Mouse (Mus musculus): ENCODE measurements around the gene Macrod1.
A peak's percentile ranks its signal among the peaks of the same experiment; 100 is the strongest.
"Not testable (repeated sequence)": the region's sequence is repeated elsewhere in the genome, so short reads cannot be mapped to it uniquely, and the experiment has no call there.

The Macrod1 gene

DNA sequence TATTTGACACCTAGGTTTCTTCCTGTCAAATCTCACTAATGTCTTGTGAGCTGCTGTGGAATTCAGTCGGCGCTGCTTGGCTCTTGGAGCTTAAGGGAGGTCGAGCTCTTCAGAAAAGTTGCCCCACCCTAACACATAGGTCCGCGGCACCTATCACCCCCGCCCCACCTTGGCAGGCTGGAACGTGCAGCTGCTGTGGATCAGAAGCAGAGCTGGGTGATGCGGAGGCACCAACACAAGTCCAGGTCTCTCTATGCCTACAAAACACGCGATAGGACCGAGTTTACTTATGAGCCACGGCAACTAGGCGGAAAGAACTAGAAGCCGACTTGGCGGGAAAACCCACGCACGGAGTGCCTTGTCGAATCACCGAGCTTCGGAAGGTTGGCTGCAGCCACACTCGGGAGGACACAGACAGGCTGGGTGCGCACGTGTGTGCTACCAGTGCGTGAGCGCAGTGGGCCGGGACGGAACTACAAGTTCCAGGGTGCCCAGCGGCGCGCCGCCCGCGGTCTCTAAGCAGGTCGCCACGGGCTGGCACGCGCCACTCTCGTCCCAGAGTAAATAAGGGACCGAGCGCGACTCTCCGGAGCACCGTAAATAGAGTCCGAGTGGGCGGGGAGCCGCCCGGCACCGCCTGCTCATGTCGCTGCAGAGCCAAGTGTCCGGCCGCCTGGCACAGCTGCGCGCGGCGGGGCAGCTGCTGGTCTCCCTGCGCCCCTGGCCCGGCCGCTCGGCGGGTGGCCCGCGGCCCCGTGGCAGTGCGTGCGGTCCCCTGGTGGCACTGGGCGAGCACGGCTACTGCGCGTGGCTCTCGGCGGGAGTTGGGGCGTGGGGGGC is at the start of gene Macrod1:
Gene Macrod1, plus strand, starts transcription at position 563 of the 840 bp plus-strand sequence.
- peak; percentile 94 for DNase-seq (ENCODE audit: low read depth, low spot score)

DNA sequence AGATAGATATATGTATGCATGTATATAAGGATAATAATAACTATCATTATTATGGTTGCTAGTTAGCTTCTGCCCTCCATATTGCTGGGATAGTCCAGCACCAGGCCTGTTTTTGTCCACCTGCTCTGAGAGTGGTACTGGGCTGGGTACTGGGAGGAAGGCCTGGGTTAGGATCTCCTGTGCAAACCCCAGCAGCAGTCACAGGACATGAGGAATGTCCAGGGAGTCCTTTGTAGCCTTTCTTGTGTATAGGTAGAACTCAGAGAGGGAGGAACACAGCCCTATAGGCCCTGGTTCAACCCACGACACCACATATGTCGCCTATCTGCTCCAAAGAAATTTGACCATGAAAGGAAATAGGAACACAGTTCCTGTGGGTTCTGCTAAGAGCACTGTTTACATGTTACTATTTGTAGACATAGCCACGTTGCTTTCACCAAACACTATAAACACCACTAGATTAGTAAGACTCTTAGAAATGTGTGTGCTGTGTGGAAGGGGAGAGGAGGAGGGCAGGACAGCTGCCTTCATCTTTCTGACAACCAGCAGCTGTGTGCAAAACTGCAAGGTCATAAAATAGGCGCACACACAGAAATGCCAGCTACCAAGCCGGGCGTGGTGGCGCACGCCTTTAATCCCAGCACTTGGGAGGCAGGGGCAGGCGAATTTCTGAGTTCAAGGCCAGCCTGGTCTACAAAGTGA is 49.6 kb upstream of the Macrod1 start:
- no peak for DNase-seq (ENCODE audit: low read depth, low spot score)

DNA sequence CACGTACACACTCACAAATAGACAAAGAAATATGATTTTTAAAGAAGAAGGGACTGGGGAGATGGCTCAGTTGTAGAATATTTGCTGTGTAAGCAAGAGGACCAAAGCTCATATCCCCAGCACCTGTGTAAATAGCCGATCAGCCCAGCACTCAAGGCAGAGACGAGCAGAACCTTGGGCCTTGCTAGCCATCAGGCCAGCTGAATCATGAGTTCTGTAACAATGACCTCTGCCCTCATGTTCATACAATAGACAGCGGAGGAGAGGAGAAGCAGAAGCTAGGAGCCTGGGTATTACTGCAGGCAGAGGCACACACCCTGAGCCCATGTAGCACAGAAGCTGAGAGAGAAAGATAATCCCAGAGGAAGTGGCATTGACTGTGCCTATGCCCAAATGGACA is 44.2 kb upstream of the Macrod1 start:
- DNase-seq (ENCODE audit: low read depth, low spot score): no peak

DNA sequence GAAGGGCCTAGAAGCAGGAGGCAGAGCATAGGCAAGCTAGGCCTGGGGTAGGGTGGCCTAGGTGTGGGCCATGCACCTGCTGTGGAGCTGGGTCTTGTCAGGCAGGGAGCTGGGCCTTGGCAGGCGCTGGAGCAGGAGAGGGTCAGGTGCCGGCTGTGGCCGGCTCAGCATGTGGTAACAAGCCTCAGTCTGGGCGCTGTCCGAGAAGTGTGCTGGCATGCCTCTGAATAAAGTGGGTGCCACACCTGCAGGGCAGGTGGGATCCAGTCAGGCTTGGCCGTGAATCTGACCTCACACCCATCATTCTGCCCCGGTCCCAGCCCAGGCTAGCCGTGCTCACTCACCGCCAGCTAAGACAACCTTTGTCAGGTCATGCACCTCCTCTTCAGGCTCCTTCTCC is 42.6 kb upstream of the Macrod1 start:
- DNase-seq (ENCODE audit: low read depth, low spot score): no peak

DNA sequence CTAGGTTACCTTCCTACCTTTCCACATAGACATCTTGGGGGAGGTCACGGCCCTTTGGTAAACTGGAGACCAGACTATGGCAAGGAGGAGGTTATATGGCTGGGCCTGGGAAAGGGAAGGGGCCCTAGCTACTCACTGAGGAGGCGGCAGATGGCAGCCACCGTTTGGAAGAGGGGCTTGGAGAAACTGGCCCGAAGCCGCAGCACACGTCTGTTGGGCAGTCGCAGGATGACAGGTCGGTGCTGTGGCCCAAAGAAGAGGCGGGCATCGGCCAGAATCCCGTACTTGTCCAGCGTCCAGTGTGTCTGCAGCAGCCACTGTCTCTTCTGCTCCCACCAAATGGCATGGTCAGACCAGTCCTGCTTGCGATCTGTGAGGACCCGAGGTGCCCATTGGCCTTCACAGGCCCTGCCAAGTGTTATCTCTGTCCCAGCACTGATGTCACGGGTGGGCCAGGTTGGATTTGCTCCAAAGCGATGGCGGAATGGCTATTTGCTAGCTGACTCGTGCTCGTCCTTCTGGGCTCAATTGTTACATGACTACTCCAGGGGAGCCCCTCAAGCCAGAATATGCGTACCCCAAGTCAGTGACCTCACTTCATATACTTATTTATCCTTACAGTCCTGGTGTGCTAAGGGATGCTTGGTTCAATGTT is 42.0 kb upstream of the Macrod1 start:
- no peak for DNase-seq (ENCODE audit: low read depth, low spot score)

DNA sequence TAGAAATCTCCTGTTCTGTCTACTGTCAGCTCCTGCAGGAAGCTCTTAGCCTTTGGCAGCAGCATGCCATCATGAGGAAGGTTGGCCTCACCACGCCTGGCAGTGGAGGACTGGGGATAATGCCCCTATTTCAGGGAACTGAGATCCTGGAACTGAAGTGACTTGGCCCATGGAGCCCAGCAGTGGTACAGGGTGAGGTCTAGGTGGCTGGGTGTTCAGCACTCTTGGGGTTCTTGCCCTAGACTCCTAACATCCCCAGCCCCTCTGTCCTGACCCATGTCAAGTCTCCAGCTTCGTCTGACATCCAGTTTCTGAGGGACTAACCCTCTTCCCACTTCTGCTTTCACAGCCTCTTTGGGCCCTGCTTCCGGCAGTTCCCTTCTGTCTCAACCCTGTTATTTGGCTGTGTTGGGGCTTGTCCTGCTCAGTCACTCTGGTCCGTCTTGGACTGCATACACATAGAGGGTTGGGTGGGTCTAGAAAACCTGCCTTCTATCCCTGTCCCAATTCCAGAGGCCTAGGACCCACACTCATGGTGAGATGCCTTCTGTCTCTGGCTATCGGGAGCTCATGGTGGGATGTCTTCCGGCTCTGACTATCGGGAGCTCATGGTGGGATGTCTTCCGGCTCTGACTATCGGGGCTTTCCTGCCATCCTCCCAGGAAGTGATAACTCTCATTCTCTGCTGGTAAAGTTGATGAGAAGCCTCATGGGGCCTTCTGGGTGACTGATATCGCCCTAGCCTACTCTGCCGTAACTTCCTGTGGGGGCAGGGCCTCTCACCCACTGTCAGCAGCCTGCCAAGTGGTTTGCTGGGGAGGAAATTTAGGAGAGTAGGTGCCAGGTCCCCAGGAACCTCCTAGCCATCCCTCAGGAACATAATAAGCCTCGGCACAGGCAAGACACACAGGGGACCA is 38.8 kb upstream of the Macrod1 start:
- DNase-seq (ENCODE audit: low read depth, low spot score): no peak

DNA sequence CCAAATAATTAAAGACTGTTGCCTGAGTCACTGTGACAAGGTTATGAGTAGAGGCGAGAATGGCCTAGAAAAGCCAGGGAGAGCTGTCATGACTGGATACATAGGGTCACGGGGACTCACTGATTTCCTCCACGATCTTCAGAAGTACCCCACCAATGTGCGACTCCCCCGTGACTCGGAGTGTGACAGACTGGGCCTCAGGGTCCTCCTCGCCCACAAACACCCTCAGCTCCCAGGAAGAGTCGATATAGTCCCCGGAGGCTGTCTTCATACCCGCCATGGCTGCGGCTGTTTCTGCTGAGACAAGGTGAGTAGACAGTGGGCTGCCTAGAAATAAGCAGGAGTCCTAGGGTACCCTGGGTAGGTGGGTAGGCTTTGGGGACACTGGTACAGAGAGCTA is 38.1 kb upstream of the Macrod1 start:
- DNase-seq (ENCODE audit: low read depth, low spot score): no peak

DNA sequence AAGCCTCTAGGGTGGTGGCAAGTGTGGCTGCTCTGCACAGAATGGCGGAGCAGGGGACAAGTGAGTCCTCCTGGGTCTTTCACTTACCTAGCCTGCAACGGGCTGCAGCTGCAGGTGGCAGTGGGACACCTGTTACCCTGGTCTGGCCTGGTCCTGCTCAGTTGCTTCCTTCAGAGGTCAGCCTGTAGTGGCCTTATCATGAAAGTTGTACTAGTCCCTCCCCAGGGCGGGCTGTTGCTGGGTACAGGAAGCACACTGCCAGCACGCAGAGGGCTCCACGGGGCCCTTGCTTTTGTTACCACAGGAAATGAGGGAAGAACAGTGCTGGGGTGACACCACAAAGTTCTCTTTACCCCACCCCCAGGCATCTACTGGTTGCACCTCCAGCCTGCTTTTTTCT is 37.4 kb upstream of the Macrod1 start, which contains the start of gene Fermt3:
Gene Fermt3, minus strand, starts transcription at position 279 of the 400 bp plus-strand sequence.
- DNase-seq (ENCODE audit: low read depth, low spot score): no peak

DNA sequence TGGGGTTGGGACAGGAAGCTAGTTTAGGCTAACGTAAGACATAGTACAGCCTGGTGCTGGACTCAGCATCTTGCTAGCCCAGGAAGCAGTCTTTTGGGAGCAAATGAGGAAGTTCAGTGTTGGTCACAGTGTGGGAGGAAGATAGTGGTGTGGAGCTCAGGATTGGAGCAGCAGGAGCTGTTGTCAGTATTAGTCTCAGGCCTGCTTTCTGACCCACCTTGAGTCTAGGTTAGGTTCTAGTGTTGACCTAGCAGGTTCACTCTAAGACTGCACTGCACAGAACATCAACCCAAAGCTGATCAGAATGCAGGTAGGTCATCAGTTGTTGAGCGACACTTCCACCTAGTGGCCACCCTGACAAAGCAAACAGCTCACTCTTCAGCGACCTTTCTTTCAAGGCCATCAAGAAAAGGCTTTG is 36.4 kb upstream of the Macrod1 start:
- DNase-seq (ENCODE audit: low read depth, low spot score): peak; percentile 83

DNA sequence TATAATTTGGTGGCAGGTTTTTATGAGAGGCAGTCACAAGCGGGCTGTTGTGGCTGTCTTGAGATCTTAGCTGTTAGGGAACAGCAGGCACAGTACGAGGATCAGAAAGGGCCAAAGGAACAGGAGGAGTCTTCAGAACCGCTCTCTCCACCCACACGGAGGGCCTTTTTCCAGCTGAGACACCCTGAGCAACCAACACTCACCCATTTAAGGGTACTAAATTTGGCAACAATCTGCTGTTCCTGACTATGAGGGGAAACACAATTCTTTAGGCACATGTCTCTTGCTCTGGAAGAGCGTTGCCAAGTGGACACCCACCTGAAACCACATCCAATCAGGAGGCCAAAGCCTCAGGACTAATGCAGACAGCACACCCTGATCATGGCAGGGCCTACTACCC is 27.1 kb upstream of the Macrod1 start:
- no peak for DNase-seq (ENCODE audit: low read depth, low spot score)

DNA sequence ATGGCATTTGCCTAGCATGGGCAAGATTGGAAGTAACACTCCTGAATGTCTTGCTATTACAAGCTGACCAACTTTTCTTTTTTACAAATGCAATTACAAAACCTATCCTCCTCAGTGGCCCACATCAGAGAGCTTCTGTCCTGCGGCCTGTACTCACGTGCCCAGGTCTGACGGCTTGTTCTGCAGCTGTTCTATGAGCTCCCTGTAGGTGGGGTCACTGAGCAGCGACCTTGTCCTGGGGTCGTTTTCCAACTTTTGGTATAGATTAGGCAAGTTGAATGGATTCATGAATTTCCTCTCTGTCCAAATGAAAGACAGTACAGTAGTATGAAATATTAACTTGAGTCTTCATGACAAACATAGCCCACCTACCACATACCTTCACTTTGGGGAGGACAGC is 22.6 kb upstream of the Macrod1 start:
- DNase-seq (ENCODE audit: low read depth, low spot score): peak; percentile 65

DNA sequence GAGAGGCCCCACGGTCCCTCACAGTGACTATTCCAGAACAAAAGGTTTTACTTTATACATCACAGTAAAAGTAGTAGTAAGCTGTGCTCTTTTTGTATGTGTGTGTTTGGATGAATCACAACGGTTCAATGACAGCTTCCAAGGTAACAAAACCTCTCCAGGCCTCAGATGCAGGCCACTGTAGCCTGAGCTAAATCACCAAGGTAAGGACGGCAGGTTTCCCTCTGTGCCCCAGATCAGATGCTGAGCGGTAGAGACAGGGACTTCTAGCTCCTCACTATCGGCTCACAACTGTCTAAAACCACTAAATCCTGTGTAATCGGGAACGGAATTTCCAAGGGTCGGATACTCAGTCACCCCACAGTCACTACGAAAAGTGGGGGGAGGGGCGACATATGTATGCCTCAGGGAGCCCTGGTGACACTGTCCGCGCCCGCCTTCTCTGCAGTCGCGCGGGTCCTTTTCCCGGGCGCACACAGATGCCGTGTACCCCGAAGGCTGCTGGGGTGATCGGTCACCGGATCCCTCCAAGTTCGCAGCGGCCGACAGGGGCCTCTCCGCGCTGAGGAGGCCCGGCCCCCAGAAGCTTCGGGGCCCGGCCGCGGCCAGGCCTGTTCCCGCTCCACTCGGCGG is 17.4 kb upstream of the Macrod1 start:
- peak; percentile 68 for DNase-seq (ENCODE audit: low read depth, low spot score)

DNA sequence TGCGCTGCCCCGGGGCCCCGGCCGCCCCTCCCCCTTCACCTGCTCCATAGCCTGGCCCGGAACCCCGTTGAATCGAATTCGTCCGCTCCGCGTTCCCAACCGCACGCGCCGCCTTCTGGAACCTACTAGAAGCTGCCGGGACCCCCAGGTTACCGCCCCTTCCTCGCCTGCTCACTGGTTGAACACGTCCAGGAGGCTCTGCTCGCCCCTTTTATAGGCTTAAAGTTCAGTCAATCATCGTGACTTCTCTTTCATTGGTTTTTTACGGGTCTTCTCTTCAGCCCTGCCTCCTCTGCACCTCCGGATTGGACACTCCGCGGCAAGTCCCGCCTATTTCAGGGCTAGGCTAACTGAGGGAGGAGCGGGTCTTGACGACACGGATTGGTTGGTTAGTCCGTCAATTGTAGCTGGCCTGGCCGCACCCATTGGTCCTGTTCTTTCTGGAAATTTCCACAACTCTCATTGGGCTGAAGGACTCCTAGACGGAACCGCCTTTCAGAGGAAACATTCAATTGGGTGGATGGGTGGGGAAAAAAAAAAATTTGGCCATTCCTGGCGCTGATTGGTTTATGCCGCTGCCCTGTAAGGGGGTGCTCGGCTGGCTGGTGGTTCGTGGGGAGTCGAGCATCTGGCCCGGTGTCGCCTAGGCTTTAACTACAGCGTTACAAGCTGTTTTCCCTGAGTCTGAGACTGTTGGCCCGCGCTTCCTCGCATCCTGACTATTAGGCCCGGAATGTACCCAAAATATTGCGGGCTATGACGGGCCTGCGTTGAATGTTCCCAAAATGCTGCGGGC is 16.6 kb upstream of the Macrod1 start, which contains the start of gene Stip1:
Gene Stip1, minus strand, starts transcription at position 127 of the 796 bp plus-strand sequence.
- peak; percentile 100 for DNase-seq (ENCODE audit: low read depth, low spot score)

DNA sequence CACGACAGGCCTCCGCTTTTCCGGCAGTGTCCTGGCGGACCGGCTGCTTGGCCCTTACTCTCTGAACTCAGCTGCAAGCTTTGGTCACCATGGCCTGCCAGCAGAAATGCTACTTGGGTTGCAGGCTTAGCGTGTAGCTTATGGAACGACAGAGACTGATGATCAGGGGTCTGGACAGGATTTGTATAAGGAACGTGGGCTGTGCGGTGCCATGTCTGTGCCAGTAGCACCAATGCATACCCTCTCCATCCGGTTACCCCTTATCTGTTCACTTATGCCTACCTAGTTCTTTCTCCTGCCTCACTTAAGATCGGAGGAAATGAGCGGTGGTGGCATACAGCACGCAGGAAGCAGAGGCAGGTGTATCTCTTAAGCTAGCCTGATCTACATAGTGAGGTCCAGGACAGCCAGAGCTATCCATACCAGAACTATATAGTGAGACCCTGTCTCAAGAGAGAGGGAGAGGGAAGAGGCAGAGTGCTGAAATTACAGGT is 15.9 kb upstream of the Macrod1 start:
- DNase-seq (ENCODE audit: low read depth, low spot score): no peak

DNA sequence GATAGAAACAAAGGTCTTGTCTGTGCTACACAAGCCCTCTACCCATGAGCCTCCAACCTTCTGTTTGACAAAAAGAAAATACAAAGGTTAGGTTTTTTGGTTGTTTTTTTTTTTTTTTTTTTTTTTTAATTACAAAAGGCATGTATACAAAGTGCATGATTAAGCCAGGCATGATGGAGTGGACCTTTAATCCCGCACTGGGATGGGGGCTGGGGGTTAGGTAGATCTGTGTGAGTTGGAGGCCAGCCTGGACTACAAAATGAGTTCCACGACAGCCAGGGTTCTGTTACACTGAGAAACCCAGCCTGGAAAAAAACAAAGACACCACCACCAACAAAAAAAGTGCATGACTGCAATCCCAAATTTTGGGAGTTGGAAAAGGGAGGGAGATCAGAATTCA is 15.4 kb upstream of the Macrod1 start:
- no peak for DNase-seq (ENCODE audit: low read depth, low spot score)

DNA sequence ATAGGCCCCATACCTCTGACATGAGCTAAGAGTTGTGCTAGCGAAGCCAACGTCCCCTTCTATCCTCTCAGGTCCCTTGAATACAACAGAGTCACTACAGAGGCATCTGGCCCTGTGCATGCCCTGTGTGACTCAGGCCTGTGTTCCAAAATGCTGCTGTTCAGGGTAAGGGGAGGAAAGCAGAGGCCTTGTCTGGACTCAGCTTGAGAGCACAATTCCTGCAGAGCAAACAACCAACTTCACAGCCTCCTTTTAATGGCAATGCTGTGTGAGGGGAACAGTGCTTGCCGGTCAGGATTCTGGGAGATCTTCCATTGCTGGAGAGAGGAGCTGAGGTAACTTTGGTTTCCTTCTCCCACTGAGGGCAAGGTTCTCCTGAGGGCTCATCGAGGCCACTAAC is 12.3 kb upstream of the Macrod1 start:
- DNase-seq (ENCODE audit: low read depth, low spot score): no peak

DNA sequence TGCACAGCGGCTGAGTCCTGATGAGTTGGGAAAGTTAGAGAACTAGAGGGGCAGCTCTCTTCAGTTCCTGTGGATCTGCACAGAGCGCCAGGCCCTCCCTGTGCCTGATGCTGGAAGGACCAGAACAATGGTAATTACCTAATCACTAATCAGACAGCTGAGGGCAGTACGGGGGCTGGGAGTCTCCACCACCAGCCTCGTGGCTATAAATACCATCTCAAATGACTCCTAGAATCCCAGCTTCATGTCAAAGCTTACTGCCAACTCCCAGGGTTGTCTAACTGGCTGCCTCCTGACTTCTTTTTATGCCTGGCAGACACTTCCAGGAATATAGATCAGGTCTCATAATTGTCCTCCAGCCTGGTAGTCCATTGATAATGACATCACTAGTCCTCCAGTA is 11.9 kb upstream of the Macrod1 start:
- DNase-seq (ENCODE audit: low read depth, low spot score): no peak

DNA sequence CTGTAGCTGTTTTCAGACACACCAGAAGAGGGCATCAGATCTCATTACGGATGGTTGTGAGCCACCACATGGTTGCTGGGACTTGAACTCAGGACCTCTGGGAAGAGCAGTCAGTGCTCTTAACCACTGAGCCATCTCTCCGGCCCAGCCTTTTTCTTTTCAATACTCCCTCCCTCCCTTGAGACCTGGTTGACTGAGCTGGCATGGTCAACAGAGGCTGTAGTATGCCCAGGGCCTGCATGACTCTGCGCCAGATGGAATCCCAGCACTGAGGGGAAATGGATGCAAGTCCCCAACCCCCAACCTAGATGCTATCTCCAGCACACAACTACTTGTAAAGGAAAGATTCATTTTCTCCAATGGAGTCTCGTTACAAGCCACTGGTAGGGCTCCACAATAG is 3.2 kb upstream of the Macrod1 start:
- DNase-seq (ENCODE audit: low read depth, low spot score): not testable (repeated sequence)

DNA sequence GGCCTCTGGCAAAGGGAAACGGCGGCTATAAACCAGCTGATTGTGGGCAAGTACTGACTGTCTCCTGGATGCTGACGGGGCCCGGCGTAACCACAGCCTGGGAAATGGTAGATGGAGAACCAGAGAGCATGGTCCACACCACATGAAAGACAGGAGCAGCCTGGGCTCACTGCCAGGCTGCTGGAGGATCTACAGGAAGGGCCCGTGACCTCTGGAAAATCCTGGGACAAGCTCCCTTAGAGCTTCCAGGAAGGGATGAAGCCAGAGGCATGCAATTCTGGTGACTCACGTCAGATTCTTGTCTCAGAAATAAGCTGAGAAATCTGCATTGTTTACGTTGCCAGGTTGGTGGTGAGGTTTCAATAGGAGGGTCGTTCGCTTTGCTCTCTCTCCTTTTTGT is 1.8 kb upstream of the Macrod1 start:
- DNase-seq (ENCODE audit: low read depth, low spot score): no peak

DNA sequence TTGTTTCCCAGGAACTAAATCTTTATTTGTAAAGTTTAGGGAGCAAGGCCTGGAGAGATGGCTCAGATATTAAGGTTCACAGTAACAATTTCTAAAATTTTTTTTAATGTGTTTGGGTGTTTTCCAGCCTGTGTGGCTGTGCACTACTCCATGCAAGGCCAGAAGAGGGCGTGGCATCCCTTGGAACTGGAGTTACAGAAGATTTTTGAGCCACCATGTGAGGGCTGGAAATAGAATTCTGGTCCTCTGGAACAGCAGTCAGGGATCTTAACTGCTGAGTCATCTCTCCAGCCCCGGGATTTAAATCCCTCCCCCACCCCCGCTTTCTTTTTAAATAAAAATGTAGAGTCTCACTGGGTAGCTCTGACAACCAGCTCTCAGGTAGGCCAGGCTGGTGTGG is 1.4 kb upstream of the Macrod1 start:
- peak; percentile 55 for DNase-seq (ENCODE audit: low read depth, low spot score)

Data from ZHBTc4 (cell line).